ENCODE assay signal across 20 mouse cellular contexts in genomic region chr8:86535068-86535560, GRCm38 (mm10). TPM values are rescaled to one million over a fixed set of nuclear protein-coding genes. Genes with fewer than 3 reads are reported as not detected.
DNase-seq lines count a peak whose midpoint lies in the region; ATAC-seq and TF ChIP-seq lines count a peak whose summit lies in the region.
"Had no signal": no experiment of that assay in that cellular context is flagged by ENCODE, and none has a peak within 500 bp of the region (broad histone marks: within the 10 kb centered on the region; RNA-seq: fewer than 3 reads in every experiment).

No protein-coding gene starts in this region.

- no peak for TF ChIP-seq CTCF in kidney, adult 2 months (conservative IDR thresholded peaks at IDR 0.05; ENCODE audit: insufficient read depth, insufficient read length, low read depth, low read length)

- no peaks in the 10 kb centered on the region for H3K36me3 ChIP-seq in forebrain, embryonic 10.5 days (replicated peaks)
- no peaks in the 10 kb centered on the region for H3K36me3 ChIP-seq in forebrain, embryonic 13.5 days (ENCODE audit: poor library complexity, severe bottlenecking)
- H3K36me3 ChIP-seq in kidney, adult 2 months (ENCODE audit: control insufficient read depth, insufficient read depth, low read length): no peaks in the 10 kb centered on the region
- H3K36me3 ChIP-seq: heart, embryonic 13.5 days; hindbrain, embryonic 15.5 days; lung, embryonic 15.5 days had no signal

- no peaks in the 10 kb centered on the region for H3K27me3 ChIP-seq in forebrain, embryonic 10.5 days (ENCODE audit: poor library complexity, severe bottlenecking)
- H3K27me3 ChIP-seq in forebrain, embryonic 13.5 days: no peaks in the 10 kb centered on the region
- H3K27me3 ChIP-seq in kidney, adult 2 months (replicated peaks; ENCODE audit: control insufficient read depth, insufficient read depth, low read length): no peaks in the 10 kb centered on the region
- H3K27me3 ChIP-seq: hindbrain, embryonic 15.5 days; lung, embryonic 15.5 days had no signal

- no peak for ATAC-seq in forebrain, embryonic 13.5 days
- ATAC-seq: CD4-positive, CD25-positive, alpha-beta regulatory T cell, adult 4 months had no signal

- no peaks in the 10 kb centered on the region for H3K9me3 ChIP-seq in forebrain, embryonic 10.5 days
- H3K9me3 ChIP-seq in forebrain, embryonic 13.5 days (replicated peaks): no peaks in the 10 kb centered on the region
- H3K9me3 ChIP-seq: heart, embryonic 13.5 days; hindbrain, embryonic 15.5 days; lung, embryonic 15.5 days had no signal

- H3K4me1 ChIP-seq in forebrain, embryonic 10.5 days: peaks cover 21% of the 10 kb centered on the region
- H3K4me1 ChIP-seq in forebrain, embryonic 13.5 days: peaks cover 10% of the 10 kb centered on the region
- no peaks in the 10 kb centered on the region; the same call in 1 of the 2 replicates for H3K4me1 ChIP-seq in kidney, adult 2 months (ENCODE audit: control insufficient read depth, insufficient read depth, low read length)

- intact Hi-C loops in heart, postnatal 25 days (cut with DNase I): no loop called here

- H3K4me2 ChIP-seq in forebrain, embryonic 13.5 days: no peak overlapping the region
- H3K4me2 ChIP-seq: heart, embryonic 13.5 days; hindbrain, embryonic 15.5 days; liver, embryonic 11.5 days; lung, embryonic 15.5 days had no signal

- H3K9ac ChIP-seq in forebrain, embryonic 13.5 days: no peak overlapping the region
- H3K9ac ChIP-seq: heart, embryonic 13.5 days; hindbrain, embryonic 15.5 days; lung, embryonic 15.5 days had no signal

- 65% methylated on average over 7 of the region's 7 CpGs for WGBS in forebrain, embryonic 10.5 days
- 38% methylated on average over 7 of the region's 7 CpGs for WGBS in forebrain, embryonic 13.5 days
- WGBS in kidney, adult 2 months: 63% methylated on average over 7 of the region's 7 CpGs

- H3K27ac ChIP-seq in forebrain, embryonic 10.5 days: peak overlapping the region; percentile 20; the same call in 1 of the 2 replicates
- no peak overlapping the region for H3K27ac ChIP-seq in forebrain, embryonic 13.5 days
- no peak overlapping the region for H3K27ac ChIP-seq in kidney, adult 2 months (ENCODE audit: insufficient read depth, low read depth, low read length)
- H3K27ac ChIP-seq: heart, embryonic 13.5 days; lung, embryonic 15.5 days; stomach, postnatal 0 days had no signal

- no peak for TF ChIP-seq POLR2A in kidney, adult 2 months (IDR thresholded peaks at IDR 0.05; ENCODE audit: low read depth, low read length)

- no peak overlapping the region for H3K4me3 ChIP-seq in forebrain, embryonic 10.5 days
- H3K4me3 ChIP-seq in forebrain, embryonic 13.5 days: no peak overlapping the region
- no peak overlapping the region for H3K4me3 ChIP-seq in kidney, adult 2 months (ENCODE audit: insufficient read depth, low read depth, low read length)
- H3K4me3 ChIP-seq: heart, embryonic 13.5 days; hindbrain, embryonic 15.5 days; lung, embryonic 15.5 days; myocyte had no signal

- DNase-seq in forebrain, embryonic 10.5 days (ENCODE audit: extremely low spot score, low spot score): no peak
- DNase-seq in kidney, adult 9 months: peak; percentile 1
- no peak for DNase-seq in kidney, adult 2 months
- peak; percentile 18 for DNase-seq in gastrocnemius, postnatal 10 days
- DNase-seq in heart, postnatal 25 days (ENCODE audit: low spot score): peak; percentile 3
- DNase-seq in layer of hippocampus, adult 18-20 months (ENCODE audit: low spot score in 2 of 2): no peak
- DNase-seq: adrenal gland, postnatal 25 days; kidney, adult 18-20 months; kidney, postnatal 36 days; retina, postnatal 1 day; thymus, postnatal 25 days had no signal

RNA-seq across cellular contexts. Expression of gene Abcc12, which starts 45.4 kb away (rescaled TPM):
- not detected in 2 replicates for polyA plus RNA-seq in forebrain, embryonic 10.5 days (2016; fragmentation: Nextera tagmentation; extraction: Ambion mirVana)
- 0.15 and 0.24 TPM in 2 replicates for polyA plus RNA-seq in forebrain, embryonic 13.5 days (2015; fragmentation: Nextera tagmentation; extraction: Ambion mirVana)
- 0.01 and 0.03 TPM in 2 replicates for polyA plus RNA-seq in kidney, adult 2 months (2012; rRNA removed)
- under 1 TPM; 0.35 to 0.65 TPM for total RNA-seq in gastrocnemius, postnatal 10 days (2021)
- total RNA-seq in heart, postnatal 25 days (2021): not detected
- total RNA-seq in layer of hippocampus, adult 18-20 months (2021): under 1 TPM; 0.25 to 0.45 TPM
- total RNA-seq: adrenal gland, postnatal 25 days; MEL had no signal
- polyA plus RNA-seq: CD4-positive, CD25-positive, alpha-beta regulatory T cell, adult 4 months; heart, embryonic 13.5 days; liver, embryonic 11.5 days; myocyte had no signal

Comparison
In these comparisons a context has a peak if more than half of its experiments do, and no peak if none do; other contexts are left out.
1. DNase-seq: peak in kidney, adult 9 months (single experiment), gastrocnemius, postnatal 10 days (single experiment) and heart, postnatal 25 days (single experiment); none in forebrain, embryonic 10.5 days (single experiment), kidney, adult 2 months (single experiment) and layer of hippocampus, adult 18-20 months (0 of 2).